Mouse (Mus musculus) c-Kit-negative CD71-positive TER-119-positive erythroid progenitor cells, embryonic 14.5 days (primary cell): Measurements from ENCODE around the gene Kynu.

Source experiments
- DNase-seq: peaks from one replicate; pipeline ENCODE4 v3.0.0-alpha.2; 2013; ENCODE audit warnings: low read depth, low spot score

The Kynu gene

DNA sequence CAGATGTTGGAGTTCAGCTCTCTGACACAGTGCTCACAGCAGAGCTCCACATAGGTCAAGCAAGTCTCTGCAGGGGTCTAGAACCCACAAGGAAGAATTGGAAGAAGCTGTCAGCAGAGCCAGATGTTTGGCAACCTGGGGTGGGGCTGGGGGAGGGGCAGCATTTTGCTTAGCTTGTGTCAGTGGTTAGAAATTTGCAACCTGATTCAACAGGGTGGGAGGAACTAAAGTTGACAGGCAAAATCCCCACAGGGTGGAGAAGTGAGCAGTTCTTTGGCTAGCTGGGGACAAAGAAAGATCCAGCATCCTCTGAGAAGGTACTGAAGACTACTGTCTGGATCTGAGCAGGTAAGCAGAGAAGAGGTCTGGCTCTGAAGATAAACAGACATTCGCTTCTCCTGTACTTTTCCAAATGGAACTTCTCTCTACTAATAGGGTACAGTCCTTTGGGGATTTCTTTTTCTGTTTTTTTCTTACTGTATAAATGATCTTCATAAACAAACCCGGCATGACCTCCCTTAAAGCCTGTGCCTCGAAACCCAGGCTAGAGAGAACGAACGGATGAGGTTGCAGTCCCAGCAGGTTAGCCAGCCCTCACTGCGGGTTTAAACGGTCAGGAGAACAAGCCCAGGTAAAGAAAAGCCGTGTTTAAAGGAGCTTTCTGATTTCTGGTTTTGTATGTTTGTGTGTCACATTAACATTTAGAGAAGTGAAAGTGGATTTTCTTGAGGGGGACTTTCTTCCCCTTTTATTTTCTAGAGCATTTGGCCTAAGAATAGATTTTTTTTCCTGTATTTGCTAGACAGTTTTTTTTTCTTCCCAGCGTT, at the start of gene Kynu:
Gene Kynu (plus strand): TSS at position 268 of the 827 bp plus-strand sequence.
- no peak for DNase-seq

DNA sequence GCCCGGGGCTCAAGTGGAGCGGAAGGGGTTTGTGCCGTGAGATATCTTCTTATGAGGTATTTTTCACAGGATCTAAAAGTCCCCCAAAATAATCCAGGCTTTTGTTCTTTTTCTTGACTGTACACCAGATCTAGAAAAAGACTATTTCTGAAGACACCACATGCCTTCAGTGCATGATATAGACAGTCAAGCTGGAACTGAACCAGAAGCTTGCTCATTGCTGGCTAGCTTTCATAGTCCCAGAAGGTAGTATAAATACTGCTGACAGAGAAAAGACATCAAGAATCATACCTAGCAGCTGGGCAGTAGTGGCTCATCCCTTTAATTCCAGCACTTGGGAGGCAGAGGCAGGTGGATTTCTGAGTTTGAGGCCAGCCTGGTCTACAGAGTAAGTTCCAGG, 48.9 kb upstream of the Kynu start:
- no peak for DNase-seq

DNA sequence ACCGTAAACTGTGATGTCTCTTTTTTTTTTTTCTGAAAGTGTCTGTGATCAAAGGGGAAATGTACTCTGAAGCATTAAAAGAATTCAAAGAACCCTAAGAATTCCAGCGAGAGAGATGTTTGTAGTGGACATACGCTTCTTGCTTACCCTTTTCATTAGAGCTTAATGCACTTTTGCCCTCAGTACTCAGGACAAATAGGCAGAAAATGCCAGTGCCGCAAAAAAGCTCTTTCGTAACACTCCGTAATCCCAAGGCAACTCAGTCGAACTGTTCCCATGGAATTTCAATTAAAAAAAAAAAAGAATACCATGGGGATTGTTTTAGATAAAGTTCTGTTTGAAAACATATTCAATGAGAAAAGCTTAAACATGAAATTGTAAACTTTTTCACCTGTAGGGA, 41.3 kb upstream of the Kynu start:
- DNase-seq = no peak

DNA sequence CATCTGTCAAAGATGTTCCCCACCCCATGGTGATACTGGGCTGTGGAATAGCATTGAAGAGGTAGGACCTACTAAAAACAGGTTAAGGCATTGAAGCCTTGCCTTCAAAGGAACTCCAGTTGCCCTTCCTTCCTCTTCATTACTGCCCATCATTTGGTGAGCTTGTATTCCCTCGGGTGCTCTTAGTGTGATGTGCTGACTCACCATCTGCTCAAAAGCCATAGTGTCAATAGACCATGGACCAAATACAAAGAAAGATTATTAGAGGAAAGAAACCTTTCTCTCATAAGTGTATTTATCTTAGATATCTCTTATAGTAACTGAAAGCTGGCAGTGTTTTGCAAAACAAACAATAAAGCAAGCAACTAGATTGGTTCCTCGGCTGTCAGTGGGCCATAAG, 20.7 kb upstream of the Kynu start:
- no peak for DNase-seq

DNA sequence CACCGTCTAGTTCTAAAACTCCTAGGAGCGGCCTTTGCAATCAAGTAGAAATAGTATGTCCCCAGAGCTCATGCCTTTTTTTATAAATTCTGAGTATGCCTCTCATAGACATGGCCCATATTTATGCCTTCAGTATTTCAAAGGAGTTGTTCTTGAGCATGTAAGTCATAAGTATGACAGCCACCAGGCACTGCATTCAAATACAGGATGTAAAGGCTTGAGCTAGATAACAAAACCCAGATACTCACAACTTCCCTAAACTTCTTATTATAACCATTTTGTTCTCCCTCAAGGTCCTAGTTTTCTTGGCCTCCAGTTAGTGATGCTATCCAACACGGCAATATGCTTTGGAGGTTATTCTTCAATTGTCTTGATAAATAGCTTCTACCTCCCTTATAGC, 12.5 kb upstream of the Kynu start:
- DNase-seq = no peak

DNA sequence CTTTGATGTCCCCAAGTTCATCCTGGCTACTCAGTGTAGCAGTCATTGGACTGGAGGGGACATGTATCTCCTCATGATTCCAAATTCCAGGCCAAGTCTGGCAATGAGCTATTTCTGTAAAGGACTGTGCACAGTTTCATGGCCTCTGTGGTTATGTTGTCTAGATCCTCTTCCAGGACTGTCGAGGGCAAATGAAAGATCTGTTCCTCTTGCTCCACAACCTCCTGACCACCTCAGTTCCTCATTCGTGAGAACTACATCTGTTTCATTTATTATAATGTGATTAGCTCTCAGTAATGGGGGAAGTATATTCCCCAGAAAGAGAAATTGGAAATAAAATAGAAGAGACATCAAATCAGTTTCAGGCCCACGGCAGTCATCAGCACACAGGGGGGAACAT, 9.5 kb upstream of the Kynu start:
- DNase-seq = no peak

DNA sequence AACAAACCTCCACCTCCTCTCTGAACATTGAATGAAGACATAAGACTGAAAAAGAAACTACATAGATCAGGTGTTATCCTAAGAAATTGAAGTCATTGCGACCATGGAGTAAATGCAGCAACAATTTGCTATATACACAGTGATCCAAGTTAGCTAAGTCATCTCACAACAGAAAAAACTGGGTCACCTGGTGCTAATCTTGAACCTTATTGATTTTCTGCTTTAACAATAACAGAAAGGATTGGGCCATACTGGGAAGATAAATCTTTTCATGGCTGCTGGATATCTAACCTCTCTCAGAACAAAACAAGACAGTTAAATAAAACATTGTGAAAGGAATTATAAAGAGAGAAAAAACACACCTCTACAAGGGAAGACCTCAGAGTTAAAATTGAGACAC, 8.7 kb upstream of the Kynu start:
- DNase-seq = no peak

DNA sequence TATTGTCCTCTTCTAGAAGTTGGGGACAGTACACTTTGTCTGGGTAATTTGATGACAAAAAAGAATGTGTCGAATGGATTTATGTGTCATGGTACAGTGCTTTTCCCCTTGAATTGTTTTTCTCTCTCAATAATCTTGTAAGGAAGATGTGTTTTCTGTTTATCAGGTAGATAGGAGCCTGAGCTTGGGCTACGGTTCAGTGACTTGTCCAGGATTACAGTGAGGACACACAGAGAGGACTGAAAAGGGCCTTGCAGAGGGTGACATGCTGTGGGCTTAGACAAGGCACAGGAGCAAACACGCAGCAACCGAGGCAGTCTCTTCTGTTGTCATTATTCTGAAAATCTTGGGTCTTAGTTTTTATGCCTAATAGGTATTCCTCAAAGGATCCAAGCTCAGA, 913 bp upstream of the Kynu start:
- no peak for DNase-seq

DNA sequence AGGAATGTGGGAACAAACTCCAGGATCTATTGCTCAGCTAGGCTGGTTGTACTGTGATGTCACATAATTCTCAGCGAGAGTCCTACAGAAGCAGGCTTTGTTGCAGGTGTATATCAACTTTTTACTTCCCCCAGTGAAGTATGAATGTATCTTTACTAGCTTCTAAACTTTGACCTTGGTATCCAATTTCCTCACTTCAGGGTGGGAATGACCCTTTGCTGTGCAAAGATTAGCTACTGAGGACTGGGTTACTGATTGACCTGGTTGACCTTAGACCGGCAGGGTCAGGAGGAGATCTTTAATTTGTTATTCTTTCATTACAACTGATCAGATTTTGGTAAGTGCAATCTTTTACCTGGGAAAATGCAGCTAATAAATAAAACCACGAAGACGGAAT, 758 bp downstream of the Kynu start:
- DNase-seq = no peak

DNA sequence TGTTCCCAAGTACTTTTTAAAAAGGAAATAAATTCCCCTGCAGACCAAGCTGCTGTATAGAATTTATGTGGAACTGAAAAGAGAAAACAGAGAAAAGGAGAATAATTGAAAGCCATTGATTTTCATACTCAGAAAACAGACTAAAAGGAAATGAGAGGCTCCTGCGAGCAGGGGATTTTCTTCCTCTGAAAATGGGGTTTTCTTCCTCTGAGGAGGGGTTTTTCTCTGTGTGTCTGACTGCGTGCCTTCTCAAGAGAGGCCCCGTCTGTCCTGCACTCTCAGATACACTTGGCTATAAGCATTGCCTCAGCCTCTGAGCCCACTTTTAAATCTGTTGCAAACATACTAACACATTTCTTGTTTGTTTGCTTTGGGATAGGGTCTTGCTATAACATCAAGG, 1.9 kb downstream of the Kynu start:
- no peak for DNase-seq

DNA sequence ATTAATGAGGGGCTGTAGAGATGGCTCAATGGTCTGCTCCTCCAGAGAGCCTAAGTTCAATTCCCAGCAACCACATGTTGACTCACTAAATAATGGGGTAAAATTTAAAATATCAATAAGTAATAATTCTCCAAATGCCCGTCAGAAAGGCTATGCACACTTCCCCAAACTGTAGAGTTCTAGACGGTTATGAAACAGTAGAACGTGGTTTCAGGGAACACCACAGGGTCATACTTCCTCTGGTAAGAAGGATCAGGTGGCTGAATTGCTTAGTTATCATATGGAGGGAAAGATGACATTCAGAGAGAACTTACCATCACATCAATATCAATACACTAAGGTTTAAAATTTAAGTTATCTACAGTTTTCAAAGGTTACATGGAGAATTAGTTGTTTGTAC, 6.1 kb downstream of the Kynu start:
- DNase-seq = no peak

DNA sequence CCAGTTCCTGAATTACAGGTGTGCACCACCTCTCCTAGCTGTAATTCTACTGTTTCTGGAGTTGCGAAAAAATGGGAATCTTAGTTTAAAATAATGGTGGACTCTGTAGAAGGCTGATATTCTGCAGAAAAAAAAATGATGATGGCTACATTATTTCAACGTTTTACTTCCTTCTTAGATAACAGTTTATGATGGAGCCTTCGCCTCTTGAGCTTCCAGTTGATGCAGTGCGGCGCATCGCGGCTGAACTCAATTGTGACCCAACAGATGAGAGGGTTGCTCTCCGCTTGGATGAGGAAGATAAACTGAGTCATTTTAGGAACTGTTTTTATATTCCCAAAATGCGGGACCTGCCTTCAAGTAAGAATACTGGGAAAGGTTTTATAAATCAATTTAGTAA, 7.7 kb downstream of the Kynu start:
- no peak for DNase-seq

DNA sequence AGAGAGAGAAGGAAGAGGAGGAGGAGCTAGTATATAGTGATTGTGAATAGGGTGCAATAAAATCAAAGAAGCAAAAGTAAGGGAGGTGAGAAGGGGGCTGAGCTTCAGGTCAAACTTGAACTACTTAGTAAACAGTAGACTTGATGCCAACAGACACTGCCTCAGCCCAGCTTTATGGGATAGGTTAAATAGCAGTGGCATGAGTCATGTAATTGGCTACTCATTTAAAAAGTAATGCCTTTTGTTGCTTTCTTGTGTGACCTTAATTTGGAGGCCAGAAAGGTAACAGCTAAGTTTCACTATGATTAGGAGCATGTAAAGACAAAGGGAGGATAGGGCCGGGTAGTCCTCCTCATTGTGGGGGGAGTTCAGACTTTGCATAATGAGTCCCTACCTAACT, 13.3 kb downstream of the Kynu start:
- DNase-seq = no peak

DNA sequence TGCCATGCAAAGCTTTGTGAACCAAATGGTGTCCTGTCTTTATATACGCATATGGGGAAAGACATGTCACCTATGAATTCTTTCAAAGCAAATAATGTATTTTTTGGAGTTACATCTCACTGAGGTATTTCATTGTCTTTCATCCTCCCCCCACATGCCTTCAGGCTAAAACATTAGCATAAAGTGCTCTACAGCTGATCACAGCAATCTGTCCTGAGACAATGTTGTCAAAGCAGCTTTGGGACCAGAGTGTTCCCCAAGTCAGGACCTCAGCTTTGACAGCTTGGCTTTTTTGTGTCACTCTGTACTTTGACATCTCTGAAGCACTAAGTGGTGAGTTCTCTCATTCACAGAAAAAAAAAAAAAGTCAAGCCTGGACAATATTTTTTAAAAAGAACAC, 18.4 kb downstream of the Kynu start:
- no peak for DNase-seq

DNA sequence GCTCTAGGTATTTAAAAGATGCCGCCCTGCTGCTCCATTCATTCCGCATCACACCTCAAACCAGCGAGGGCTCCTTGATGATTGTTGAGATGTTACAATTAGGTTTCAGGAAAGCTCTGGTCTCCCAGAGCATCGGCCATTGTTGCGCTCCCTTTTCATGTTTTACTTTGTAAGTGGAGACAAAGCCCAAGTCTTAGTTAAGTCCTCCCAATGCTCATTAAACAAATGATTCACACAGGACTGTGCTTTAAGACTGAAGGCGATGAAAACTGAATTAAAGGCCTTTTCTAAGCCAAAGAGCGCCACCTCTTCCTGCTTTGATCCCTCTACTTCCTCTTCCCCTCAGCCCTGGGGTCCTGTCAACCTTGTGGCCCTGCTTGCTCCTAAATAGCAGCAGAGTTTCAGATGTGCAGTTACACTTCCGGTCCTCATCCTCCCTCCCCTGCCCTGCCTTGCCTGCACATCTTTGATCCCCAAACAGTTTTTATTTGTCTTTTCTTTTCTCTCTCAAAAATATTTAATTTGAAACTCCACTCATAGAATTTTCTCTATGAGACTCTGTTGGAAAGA, 28.2 kb downstream of the Kynu start:
- DNase-seq = no peak

DNA sequence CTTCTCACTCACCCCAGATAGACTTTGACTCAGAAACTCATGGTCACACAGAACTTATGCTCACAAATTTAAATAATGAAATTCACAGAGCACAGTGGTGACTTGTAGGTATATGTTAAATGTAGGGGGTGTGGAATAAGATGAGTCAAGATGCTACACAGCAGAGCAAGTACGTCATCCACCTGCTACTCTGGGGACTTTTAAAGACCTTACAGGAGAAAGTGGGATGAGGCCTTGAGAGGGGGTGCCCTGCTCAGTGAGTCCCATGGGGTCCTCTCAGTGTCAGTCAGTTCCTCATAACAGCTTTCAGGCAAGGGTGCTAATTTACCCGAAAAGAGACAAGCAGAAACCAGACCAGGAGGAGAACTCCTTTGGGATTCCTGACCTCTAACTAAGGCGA, 30.4 kb downstream of the Kynu start:
- DNase-seq = no peak

DNA sequence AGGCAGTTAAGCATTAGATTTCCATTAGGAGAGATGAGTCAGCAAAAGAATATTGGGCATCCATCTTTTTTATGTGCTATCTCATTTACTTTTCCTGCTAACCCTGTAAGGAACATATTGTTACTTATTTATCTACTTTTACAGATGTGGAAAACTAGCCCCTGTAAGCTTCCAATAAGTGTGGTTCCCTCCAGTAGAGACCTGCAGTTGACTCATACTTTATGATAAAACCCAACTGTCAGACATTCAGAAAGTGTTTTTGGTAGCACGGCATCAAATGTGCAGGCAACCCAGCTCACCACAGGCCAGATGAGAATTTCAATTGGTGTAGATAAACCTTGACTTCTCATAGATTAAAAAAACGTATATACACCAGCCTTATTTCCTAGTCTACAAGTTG, 32.7 kb downstream of the Kynu start:
- no peak for DNase-seq

DNA sequence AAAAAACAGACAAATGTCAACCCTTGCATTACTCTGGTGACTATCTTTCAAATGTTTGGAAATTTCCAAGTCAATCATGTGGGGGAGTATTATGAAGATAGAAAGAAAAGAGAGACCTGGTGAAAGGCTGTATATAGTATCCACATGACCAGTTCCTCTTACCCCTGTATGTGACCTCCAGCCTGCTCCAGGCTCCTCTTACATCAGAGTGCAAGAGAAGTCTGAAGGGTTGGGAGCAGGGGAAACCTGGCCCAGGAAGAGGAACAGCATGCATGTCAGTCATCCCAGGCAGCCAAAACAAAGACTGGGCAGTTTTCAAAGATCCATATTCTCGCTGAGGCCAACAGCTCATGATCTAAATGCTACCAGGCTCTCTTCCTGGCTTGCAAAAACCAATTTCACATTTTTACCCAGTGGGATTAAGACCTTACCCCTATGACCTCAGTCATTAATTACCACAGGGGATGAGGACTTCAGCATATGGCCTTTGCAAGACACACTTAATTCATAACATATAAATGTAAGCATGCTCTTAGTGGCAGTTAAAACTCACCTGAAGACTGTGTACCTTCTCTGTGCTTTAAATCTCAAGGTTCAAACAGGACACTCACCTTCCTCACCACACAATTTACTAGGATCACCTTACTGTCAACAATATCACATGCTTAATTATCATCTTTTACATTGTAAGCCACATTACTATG, 37.0 kb downstream of the Kynu start:
- no peak for DNase-seq

DNA sequence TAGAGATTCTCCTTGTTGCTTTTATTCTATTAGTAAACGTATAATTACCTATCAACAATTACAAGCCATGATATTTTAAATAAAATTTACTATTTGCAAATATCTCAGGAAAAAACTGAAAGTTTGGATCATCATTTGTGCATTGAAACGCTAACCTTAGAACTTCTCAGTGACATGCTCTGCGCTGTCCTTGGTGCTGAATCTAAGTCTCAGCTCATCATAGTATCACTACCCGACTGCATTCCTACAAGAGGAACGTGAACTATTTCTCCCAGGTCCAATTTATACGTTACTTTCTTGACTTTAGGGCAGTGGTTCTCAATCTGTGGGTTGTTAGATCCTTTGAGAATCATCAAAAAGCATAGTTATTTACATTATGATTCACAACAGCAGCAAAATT, 58.4 kb downstream of the Kynu start:
- no peak for DNase-seq

DNA sequence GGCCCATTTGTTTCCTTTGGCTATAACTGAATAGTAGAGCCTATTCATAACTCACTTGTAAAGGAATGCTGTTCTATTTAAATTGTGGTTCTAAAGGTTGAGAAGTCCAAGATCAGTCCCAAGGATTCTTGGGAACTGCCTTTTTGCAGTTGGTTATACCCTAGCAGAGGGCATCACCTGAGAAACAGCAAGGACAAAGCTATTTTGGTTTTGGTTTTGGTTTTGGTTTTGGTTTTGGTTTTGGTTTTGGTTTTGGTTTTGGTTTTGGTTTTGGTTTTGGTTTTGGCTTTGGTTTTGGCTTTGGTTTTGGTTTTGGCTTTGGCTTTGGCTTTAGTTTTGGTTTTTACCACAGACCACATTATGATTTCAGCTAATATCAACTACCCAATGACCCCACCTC, 66.0 kb downstream of the Kynu start:
- DNase-seq = no peak

DNA sequence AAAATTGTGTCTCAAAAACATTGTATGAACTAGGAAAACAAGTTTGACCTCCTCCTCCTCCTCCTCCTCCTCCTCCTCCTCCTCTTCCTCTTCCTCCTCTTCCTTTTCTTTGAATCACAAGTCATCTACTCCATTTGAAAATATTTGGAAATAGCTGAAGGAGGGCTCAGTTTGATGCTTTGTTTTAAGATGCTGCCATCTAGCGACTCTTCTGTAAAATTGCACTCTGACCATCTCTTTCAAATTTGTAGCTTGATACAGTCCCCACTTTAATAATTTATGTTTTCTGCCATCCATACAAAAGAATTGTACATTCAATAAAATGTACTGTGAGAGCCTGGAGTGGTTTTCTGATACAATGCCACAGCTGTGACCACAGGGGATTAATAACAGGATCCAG, 67.7 kb downstream of the Kynu start:
- no peak for DNase-seq

DNA sequence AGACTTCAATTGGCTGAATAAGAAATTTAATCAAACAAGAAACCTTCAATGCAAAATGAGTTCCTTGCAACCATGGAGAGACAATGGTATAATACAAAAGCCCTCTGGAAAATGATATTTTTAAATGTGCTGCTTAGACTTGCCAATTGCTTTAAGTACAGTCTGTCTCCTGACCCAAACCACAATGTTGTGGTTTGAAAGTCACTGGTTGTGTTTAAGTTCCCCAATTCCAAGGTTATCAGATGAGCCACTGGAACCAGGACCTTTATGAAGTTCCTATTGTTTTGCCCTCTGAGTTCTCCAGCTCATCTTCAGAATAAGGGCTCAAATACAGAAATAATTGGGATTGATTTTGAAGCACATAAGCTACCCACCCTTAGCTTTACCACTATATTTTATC, 76.7 kb downstream of the Kynu start:
- no peak for DNase-seq

DNA sequence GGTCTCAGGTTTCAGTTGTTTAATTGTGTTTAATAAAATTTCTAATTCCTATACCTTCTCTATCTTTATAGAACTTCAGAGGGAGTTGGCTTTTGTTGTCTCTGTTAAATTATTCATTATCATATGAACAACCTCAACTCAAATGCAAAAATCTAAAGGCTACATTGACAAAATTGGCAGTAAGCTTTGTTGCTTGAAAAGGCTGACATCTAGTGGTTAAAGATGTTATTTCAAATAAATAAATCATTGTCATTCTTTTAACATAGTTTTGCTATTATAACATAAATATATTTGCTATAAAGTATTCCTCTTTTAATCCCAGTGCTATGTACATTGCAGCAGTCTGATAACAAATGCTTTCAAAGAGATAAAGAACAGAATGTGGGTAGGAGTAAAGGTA, 81.4 kb downstream of the Kynu start:
- DNase-seq = no peak
